Mouse (Mus musculus): Measurements from ENCODE around the gene C2cd3.

Gene C2cd3

DNA sequence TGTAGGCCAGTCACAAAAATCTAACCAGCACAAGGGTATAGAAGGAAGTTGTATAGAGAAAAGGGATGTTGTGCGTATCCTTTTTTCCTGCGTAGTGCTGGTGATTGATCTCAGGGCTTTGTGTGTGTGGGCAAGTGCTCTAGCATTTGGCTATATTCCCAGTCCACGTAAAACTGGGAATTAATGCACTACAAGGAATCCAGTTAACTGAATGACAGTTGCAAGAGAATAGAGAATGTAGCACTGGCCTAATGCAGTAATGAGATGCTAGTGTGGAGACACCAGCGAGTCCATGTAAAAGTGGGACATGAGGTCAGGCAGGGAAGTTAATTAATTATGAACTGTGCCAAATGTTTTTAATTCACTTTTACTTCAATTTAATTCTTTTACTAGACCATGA, 30.7 kb downstream of the C2cd3 start:
- DNase-seq (ENCODE audit: low spot score in 2 of 2) = no peak

DNA sequence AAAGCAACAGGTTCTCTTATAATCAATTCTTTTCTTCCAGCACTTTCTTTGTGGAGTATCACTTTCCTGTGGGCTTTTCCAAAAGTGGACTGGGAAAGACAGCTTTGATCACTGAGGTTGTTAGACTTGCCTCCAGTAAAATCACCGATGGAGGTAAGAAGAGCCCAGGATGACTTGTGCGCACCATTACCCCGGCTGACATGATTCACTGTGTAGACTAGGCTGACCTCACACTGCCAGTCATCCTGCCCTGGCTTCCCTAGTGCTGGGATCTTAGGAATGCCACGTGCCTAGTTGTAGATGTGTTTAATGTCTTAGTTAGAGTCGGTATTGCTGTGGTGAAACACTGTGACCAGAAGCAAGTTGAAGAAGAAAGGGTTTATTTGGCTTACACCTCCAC, 35.6 kb downstream of the C2cd3 start:
- no peak for DNase-seq (ENCODE audit: low spot score in 2 of 2)

DNA sequence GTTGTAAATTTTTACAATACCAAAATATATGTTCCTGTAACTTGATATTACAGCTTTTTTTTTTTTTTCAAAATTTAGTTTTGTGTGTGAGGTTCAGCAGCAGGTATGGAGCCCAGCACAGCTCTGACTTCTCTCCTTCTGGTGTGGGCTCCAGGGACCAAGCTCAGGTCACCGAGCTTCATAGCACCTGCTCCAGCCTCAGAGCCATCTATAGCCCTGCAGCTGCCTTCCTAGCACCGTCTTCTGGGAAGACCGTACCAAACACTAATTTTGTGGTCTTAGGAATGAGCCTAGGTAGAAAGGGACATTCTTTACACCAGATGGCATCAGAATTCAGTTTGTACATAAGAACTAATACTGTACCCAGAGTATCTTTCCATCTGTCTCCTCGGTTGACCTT, 36.7 kb downstream of the C2cd3 start:
- no peak for DNase-seq (ENCODE audit: low spot score in 2 of 2)

DNA sequence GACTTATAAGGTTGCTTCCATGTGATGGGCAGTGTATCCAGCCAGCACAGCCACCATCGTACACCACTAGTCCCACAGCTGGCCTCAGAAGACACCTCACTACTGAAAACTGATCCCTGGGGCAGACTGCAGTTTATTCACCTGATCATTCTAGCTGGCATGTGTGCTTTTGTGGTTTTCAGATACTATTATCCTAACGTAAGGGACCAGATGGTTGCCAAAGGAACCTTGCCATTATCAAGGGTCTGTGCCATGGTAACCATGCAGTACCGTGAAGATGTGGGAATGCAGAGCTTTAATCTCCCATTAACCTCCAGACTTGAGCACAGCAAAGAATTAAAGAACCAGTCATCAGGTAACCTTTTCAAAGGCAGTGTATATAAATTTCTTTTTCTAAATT, 53.8 kb downstream of the C2cd3 start:
- DNase-seq (ENCODE audit: low spot score in 2 of 2) = no peak

DNA sequence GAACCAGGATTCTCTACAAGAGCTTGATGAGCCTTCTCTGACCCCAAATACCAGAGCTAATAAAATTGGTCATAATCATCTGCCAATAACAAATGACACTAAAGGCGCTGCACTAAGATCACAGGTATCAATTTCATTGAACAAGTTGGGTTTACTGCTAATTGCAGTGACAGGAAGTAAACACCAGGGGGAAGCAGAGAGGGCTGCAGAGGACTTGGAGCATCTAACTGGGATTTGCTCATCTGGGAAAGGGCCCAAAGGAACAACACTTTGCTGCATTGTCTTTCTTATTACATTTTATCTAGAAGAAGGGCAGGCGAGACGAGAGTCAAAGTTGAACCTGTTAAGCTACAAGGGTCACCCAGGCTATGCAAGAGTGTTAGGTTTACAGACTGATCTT, 57.1 kb downstream of the C2cd3 start:
- peak; percentile 59 to 71 for DNase-seq (ENCODE audit: low spot score in 2 of 2)

DNA sequence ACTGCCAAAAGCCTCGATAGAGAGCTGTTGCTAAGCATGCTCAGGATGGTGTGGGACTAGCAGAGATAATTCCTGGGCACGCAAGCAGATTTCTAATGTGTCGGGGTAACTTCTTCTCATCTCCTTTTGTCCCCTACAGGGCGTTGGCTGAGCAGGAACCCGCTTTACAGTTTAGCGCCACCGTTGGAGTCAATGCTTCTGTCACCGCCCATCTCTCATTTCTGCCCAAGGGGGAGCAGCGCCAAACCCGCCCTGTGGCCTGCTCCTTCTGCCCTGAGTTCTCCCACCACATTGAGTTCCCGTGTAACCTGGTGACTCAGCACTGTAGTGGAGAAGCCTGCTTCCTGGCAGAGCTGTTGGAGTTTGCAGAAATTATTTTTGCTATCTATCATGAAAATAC, 57.9 kb downstream of the C2cd3 start:
- no peak for DNase-seq (ENCODE audit: low spot score in 2 of 2)

DNA sequence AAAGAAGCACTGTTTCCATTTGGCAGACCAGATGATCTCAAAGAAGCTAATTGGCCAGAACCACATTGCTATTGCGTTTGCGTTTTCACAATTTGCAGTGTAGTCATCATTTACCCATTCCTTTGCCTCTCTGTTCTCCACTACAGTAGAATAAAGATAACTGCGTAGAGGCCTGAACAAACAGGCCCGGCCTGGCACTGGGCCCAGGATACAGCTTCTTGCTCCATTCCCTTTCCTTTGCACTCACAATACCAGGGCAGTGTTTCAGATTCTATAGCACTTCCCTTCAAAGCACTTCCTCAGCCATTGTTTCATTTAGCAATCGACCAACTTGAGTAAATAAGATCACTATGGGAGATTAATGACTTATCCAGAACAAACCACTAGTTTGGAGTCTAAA, 59.1 kb downstream of the C2cd3 start:
- DNase-seq (ENCODE audit: low spot score in 2 of 2) = peak in 1 of 2 experiments; percentile 16

DNA sequence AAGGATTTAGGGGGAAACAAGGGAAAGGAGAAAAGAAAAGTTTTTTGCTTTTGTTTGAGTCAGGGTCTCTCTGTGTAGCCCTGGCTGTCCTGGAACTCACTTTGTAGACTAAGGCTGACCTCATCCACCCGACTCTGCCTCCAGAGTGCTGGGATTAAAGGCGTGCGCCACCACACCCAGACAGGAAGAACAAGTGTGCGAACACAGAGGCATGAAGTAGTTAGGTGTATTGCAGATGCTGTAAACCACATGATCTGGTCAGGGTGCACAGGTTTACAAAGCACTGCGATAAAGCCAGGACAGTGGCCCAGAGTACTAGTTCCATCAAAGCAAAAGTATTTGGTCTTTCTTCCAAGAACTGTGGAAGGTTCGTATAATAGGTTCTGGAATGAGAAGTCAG, 61.3 kb downstream of the C2cd3 start:
- no peak for DNase-seq (ENCODE audit: low spot score in 2 of 2)

DNA sequence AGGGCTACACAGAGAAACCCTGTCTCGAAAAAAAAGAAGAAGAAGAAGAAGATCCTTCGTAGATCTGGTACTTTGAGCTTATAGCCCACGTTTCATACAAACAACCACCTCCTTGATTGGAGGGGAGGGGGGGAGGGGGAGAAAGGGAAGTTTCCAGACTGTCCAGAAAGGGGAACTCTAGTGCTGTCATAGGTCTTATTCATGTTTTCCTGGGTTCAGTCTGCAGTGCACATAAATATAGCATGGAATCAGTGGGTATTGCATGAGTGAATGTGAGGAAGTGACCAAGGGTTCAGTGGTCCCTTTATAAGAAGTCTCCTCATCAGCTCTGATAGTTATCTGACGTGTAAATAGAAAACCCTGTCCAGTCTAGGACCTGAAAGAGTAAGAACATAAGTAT, 71.7 kb downstream of the C2cd3 start:
- no peak for DNase-seq (ENCODE audit: low spot score in 2 of 2)

DNA sequence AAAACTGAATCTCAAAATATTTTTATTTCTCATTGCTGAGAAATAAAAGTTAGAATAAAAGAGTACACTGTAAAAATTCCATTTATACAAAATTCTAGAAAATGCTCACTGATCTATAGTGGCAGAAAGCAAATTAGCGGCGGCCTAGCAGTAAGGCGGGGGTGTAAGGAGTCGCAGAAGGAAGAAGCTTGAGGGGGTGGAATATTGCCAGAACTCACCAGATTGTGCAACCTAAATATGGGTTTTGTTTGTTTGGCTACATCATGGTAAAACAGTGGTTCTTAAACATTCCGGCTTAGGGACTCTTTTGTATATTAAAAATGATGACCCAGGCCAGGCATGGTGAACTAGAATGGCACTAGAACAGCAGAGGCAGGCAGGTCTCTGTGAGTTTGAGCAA, 74.2 kb downstream of the C2cd3 start:
- DNase-seq (ENCODE audit: low spot score in 2 of 2) = peak in 1 of 2 experiments; percentile 18

DNA sequence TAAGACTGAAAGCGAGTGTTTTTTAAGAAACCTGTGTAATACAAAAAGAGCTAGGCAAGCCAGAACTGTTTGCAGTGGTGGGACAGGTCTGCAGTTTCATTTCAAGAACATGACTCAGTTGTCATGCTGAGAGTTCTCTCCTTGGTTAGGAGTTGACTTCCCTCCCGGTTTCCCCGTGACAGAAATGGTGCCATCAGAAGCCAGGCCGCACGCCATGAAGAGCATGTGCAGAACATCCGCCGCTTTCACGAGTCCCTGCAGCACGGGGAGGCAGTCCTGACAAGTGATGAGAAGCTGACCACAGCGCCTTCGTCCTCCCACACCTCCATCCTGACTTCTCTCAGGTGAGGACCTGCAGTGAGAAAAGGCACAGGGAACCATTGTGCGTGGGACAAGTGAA, 76.5 kb downstream of the C2cd3 start:
- no peak for DNase-seq (ENCODE audit: low spot score in 2 of 2)

DNA sequence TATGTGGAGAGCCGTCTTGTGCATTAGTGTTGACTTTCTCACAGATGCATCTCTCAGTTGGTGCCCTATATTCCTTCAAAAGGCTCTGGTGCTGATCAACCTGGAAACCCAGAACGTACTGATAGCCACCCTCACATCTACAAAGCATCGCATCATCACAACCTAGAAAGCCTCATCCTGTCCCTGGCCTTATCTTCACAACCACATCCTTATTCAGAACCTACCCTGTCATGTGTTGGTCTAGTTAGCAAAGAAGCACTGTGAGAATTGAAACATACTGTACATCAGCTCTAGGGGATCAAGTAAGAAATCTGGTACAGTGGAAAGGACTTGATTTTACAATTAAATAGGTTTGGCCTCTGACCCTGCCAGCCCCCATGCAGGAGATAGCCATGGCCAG, 77.0 kb downstream of the C2cd3 start:
- DNase-seq (ENCODE audit: low spot score in 2 of 2) = no peak

DNA sequence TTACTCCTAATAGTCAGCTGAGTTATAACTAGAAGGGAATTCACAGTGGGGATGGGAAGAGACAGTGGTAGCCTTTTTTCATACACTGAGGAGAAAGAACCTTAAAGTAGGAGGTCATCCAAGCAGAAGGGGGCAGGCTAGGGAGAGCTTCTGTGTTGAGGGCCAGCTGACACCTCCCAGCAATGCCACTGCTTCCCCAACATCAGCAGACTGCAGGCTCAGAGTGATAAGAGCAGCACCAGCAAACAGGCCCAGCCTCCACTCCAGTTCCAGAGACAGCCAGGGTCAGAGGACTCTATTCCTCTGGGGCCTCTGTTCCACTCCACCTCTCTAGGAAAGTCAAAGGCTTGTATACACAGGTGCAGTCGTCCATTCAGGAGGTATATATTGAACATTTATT, 86.1 kb downstream of the C2cd3 start:
- no peak for DNase-seq (ENCODE audit: low spot score in 2 of 2)

DNA sequence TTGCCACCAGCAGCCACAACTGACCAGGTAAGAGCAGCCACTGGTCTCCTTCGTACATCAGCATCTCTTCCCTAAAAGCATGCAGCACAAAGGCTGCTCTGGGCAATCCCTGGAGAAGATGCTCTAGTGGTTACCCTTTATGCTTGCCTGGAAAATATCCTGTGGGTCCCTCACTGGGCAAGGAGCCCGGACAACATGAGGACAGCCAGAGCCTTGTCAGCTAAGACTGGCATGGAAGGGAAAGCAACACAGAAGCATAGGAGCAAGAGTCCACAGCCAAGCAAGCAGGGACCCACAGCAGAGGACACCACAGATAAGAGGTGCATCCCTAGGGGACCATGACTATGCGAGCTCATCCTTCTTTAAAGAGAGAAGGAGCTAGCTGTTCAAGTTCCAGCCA, 87.8 kb downstream of the C2cd3 start:
- DNase-seq (ENCODE audit: low spot score in 2 of 2) = no peak

DNA sequence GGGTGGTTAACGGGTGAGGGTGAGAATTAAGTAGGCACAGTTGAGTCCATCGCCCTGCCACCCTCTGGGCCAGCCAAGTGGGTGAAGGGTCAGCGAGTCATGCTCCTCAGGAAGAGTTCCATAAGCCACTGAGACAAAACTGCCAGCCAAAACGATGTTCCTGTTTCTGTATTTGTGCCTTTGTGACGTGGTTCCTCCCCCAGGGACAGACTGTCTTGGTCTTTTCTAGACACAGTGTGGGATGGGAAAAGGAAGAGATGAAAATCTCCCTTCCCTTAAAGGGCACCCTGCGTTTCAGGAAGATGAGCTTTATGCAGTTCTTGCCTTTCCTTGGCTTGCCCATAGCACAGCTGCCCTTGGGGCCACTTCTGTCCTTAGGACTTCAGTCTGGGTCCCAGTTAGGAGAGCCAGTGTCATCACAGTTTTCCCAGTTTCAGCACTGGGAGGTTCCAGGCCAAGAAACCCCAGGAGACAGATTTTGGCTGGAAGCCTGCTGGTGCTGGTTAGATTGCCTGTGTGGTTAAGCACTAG, 89.7 kb downstream of the C2cd3 start:
- DNase-seq (ENCODE audit: low spot score in 2 of 2) = peak; percentile 66 to 78

DNA sequence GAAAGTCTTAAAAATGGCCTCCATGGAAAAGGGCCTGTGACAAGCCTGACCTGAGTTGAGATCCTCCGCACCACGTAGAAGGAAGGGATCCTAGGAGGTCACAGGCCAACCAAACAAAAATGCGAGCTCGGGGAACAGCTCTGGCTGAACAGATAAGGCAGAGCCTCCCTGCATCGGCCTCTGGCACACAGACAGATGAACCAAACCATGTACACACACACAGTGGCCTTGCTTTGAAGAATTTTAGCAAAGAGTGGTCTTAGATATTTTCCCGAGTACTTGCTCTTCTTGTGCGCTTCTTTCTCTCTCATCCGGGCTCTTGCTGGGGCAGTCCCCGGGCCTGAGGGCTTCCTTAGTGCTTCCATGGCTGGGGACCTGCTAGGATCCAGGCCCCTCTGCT, 91.2 kb downstream of the C2cd3 start:
- DNase-seq (ENCODE audit: low spot score in 2 of 2) = no peak

DNA sequence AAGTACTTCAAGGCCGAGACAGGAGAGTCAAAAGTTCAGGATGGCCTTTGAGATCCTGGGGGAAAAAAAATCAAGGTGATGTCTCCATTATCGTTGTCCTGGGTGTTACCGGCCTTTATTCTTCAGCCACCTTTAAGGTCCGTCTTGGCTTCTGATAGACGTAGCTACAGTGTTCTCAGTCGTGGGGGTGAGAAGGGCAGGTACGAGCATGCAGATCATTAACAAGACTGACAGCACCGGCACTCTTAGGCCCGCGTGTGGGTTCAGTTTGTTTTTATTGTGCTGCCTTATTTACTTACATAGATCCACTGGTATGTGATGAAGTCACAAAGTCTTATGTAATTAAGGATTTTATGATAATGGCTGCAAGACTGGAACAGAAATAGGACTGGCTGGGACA, 91.7 kb downstream of the C2cd3 start:
- DNase-seq (ENCODE audit: low spot score in 2 of 2) = no peak

DNA sequence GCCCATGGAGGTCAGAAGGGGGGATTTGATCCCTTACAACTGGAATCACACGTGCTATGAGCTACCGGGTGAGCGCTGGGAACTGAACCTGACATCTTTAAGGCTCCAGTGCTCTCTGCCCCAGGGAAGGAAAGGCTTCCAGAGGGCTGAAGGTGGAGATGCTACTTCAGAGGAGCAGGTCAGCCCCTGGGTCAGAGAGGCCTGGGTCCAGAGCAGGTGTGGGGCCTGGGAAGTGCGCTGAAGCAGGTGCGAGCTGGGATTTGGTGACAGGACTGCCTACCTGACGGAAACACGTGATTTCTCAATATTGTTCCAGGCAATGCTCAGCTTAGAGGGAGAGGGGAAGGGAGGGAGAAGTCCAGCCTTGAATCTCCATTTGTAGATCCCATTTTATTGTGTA, 92.2 kb downstream of the C2cd3 start:
- DNase-seq (ENCODE audit: low spot score in 2 of 2) = no peak

DNA sequence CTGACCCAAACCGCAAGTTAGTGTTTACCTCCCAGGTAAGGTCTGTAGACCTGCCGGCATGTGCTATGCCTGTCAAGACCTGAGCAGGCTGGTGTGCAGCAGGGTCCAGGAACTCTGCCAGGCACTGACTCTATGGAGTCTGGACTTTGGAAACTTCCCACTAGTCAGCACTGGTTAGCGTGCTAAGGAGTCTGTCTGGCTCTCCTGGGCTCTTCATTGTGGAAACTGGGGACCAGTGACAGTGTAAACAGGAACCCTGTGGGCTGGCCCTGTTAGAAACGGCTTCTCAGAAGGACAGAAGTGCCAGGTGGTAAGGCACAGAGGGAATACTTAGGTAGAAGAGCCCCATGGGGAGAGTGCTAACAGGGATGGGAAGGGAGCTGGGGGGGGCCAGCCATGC, 93.2 kb downstream of the C2cd3 start:
- no peak for DNase-seq (ENCODE audit: low spot score in 2 of 2)

DNA sequence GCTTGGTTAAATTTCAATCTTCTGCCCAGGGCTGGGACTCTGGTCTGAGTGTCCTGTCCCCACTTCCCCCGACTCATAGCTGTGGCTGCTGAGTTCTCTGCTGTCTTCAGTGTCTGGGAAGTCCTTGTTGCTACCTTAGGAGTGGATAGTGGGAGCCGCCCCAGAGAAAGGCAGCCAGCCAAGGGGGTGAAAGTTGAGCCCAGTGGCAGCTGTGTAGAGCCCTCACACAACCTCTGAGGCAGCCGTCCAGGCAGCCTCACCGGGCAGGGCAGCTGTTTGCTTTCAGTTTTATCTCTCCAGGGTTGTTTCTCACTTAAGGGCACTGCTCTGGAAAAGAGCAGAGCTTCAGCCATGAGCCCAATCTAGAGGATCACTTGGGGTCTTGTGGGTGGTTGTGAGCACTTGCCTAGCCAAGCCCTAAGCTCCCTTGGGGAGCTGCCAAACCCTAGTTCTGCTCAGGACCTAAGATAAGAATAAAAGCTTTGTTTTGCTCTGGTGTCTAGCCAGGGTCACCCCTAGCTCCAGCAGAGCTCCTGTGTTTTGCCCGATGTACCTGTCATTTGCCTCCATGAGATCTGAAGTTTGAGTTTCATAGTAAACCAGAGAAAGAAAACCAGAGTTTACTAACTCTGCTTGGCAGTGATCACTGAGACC, 93.8 kb downstream of the C2cd3 start:
- no peak for DNase-seq (ENCODE audit: low spot score in 2 of 2)

DNA sequence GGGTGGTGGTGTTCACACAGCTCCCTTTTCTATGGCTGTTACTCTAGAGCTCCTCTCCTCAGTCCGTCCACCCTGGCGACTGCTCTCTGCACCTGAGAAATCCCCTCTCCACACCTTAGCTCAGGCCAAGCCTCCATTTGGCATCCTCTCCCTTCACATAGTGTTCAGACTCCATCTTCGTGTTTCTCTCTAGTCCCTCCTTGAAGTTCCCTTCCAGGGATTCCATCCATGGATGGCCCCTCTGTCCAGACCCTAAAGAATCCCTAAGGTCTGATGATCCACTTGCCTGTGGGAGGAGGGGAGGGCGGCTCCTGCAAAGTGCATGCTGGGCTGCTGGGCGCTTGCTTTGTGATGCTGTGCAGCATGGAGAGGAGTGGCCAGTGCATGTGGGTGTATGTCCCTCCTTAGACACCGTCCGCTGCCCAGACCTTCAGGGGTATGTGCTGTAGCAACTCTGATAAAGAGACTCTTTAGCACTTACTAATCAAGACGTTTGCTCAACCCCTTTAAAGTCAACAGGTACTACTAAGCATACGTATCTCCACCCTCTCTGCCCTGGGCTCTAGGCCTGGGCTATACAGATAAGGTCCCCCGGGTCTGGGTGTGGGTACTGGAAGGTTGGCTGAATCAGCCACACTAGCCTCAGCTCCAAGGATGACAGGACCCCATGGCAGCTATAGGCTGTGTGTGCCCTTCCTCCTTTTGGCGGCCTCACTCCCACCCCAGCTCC, 94.9 kb downstream of the C2cd3 start:
- no peak for DNase-seq (ENCODE audit: low spot score in 2 of 2)

DNA sequence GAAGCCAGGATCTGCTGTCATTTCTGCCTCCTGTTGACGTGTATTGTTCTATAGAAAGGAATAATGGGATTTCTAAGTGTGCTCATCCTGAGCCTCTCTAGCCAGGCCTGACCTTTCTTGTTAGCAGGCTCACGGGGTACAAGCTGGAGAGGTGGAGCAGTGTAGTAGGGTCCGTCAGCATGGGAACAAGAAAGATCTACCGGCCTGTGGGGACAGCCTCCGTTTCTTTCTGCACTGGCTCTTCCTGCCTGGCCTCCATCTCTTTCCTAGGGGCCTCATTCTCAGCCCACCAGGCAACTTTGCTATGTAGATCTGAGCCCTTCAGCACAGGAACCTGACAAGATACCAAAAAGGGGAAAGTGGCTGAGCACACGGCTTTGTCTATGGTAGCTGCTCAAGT, 96.7 kb downstream of the C2cd3 start:
- DNase-seq (ENCODE audit: low spot score in 2 of 2) = no peak

DNA sequence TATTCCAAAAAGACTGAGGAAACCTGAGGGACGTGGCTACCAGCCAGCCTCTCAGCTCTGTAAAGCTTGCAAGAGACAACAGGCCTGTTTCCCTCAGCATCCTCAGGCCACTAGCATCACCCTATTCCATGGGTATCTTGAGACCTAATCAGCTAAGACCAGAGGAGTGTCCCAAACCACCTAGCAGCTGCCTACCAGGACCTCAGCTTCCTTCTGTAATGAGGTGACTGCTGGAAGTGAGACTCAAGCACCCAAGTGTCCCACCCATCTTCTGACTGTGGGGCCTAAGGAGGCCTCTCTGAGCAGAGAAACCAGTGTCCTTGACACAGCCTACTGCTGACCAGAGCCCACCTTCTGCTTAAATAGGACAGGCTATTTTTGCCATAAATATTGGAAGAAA, 97.5 kb downstream of the C2cd3 start:
- DNase-seq (ENCODE audit: low spot score in 2 of 2) = no peak

All from right cerebral cortex, adult 2 months (tissue).